Mouse (Mus musculus) liver, postnatal 0 days (tissue): ENCODE results near the gene Padi3.

Experiments
- CTCF ChIP-seq: sonication (generic); IDR thresholded peaks from 2 replicates; pipeline ENCODE4 v1.5.1; 2016; ENCODE audit warnings: antibody characterized with exemption, low read depth
- EP300 ChIP-seq: IDR thresholded peaks from 2 replicates; pipeline ENCODE4 v1.6.1; 2016; ENCODE audit warnings: antibody characterized with exemption, low read depth, mild to moderate bottlenecking

- TF ChIP-seq CTCF = no peak
- TF ChIP-seq EP300 = no peak
Observed at GRCm38 (mm10) chr4:140761601-140762000, 48.8 kb downstream of the Padi3 start.
